Mouse (Mus musculus) adipose tissue, adult 10 weeks (tissue): ENCODE results near the gene H2-Ab1. TPM values are rescaled to one million over a fixed set of nuclear protein-coding genes. Genes with fewer than 3 reads are reported as not detected.

Experiments used
- polyA plus RNA-seq: library from polyadenylated mRNA; stranded (reverse); fragments of 350-450 nt; fragmentation: Illumina TruSeq; extraction: RNeasy Lipid Tissue Mini Kit (QIAGEN cat#74804); gene quantifications from one replicate; pipeline ENCODE4 v1.2.3, GENCODE M21; 2014; ENCODE audit warnings: low read depth, low replicate concordance

H2-Ab1 gene
- polyA plus RNA-seq = 244 TPM

GRCm38 (mm10) chr17:34257594-34258375, at the start of gene H2-Ab1:
Gene H2-Ab1 (plus strand): TSS chr17:34257689.

GRCm38 (mm10) chr17:34238706-34239105, 18.8 kb upstream of the H2-Ab1 start, which contains the start of gene H2-Ob:
Gene H2-Ob (plus strand): TSS chr17:34238903.

DNA sequence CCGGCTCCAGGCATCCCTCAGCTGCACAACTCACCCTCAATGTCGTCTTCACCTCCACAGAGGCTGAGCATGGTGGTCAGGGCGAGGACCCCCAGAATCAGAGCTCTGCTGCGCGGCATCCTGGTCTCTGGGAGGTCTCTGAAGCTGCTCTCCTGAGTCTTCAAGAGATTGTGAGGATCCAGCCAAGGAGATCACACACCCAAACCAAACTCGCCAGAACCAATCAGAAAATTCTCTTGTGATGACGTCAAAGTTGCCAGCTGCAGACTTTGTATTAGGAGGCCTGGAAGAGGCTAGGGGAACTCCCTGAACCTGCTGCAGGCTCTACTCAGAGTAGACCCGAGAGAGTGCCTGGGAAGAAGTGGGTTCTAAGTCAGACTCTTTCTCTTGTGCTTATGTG, 30.2 kb downstream of the H2-Ab1 start, which contains the start of gene H2-Aa:
TSS of gene H2-Aa (minus strand) at position 176 of the 400 bp plus-strand sequence.

DNA sequence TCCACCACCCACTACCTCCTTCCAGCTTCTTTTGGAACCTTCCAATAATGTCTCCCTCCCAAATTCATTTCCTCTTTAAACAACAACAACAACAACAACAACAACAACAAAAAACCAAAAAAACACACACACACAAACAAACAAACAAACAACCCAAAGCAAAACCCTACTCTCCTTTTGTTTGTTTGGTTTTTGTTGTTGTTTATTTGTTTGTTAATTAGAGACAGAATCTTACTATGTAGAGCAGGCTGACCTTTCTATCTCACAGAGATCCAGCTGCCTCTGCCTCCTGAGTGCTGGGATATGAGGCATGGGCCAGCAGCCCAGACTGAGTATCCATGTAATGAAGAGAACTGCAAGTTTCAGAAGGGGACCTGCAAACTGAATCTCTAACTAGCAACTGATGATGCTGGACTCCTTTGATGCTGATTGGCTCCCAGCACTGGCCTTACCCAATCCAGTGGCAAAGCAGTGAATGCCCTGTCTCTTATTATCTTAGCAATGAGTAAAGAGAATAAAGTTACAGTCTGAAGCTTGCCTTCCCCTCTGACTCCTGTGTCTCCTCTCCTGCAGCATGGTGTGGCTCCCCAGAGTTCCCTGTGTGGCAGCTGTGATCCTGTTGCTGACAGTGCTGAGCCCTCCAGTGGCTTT, 48.0 kb downstream of the H2-Ab1 start, which contains the start of gene H2-Eb1:
TSS of gene H2-Eb1 (plus strand) at position 488 of the 651 bp plus-strand sequence.

Other genes starting within 250 kb of the H2-Ab1 start
- gene Ring1, start 233.0 kb upstream of the H2-Ab1 start, polyA plus RNA-seq = 30.7 TPM
- gene H2-Ke6, start 229.6 kb upstream of the H2-Ab1 start, polyA plus RNA-seq = 92.5 TPM
- gene Slc39a7, start 226.0 kb upstream of the H2-Ab1 start, polyA plus RNA-seq = 158 TPM
- 38.6 TPM for gene Rxrb, start 225.9 kb upstream of the H2-Ab1 start, polyA plus RNA-seq
- 1.0 TPM for gene Col11a2, start 218.3 kb upstream of the H2-Ab1 start, polyA plus RNA-seq
- gene H2-Oa, start 165.3 kb upstream of the H2-Ab1 start, polyA plus RNA-seq = 1.3 TPM
- 48.1 TPM for gene H2-DMa, start 138.1 kb upstream of the H2-Ab1 start, polyA plus RNA-seq
- gene Brd2, start 135.1 kb upstream of the H2-Ab1 start, polyA plus RNA-seq = 137 TPM
- 44.6 TPM for gene H2-DMb2, start 114.4 kb upstream of the H2-Ab1 start, polyA plus RNA-seq
- gene H2-DMb1, start 104.6 kb upstream of the H2-Ab1 start, polyA plus RNA-seq = 43.1 TPM
- gene Tap1, start 70.1 kb upstream of the H2-Ab1 start, polyA plus RNA-seq = 19.5 TPM
- 19.8 TPM for gene Psmb9, start 69.9 kb upstream of the H2-Ab1 start, polyA plus RNA-seq
- 45.9 TPM for gene Psmb8, start 60.0 kb upstream of the H2-Ab1 start, polyA plus RNA-seq
- gene Tap2, start 54.2 kb upstream of the H2-Ab1 start, polyA plus RNA-seq = 26.3 TPM
- 2.3 TPM for gene H2-Ob, start 18.8 kb upstream of the H2-Ab1 start, polyA plus RNA-seq
- gene H2-Aa, start 30.1 kb downstream of the H2-Ab1 start, polyA plus RNA-seq = 369 TPM
- gene H2-Eb1, start 48.2 kb downstream of the H2-Ab1 start, polyA plus RNA-seq = 265 TPM
- gene H2-Eb2, start 68.0 kb downstream of the H2-Ab1 start, polyA plus RNA-seq = not detected
- gene Btnl2, start 97.1 kb downstream of the H2-Ab1 start, polyA plus RNA-seq = 0.60 TPM
- not detected for gene Btnl1, start 119.4 kb downstream of the H2-Ab1 start, polyA plus RNA-seq
- 20.9 TPM for gene BC051142, start 141.1 kb downstream of the H2-Ab1 start, polyA plus RNA-seq
- gene Btnl4, start 219.6 kb downstream of the H2-Ab1 start, polyA plus RNA-seq = not detected